Mouse (Mus musculus) bone marrow macrophage, adult 2 months (primary cell): Measurements from ENCODE around the gene Tmem274.

ENCODE experiments used
- CTCF ChIP-seq: IDR thresholded peaks from 2 replicates; pipeline ENCODE4 v1.5.1; 2012; ENCODE audit warnings: low read depth, mild to moderate bottlenecking, low read length, moderate library complexity
- POLR2A ChIP-seq: IDR thresholded peaks from 2 replicates; pipeline ENCODE4 v1.6.1; 2012; ENCODE audit warnings: mild to moderate bottlenecking, low read depth, low read length, borderline replicate concordance

- TF ChIP-seq POLR2A (no peak), CTCF (no peak)
These were observed 8.6 kb downstream of the Tmem274 start for GRCm38 (mm10) chr4:149485825-149486206.
